Mouse (Mus musculus): ENCODE data around the gene Fam228a. TPM values are rescaled to one million over a fixed set of nuclear protein-coding genes. Genes with fewer than 3 reads are reported as not detected.
"Not testable (repeated sequence)": the region's sequence is repeated elsewhere in the genome, so short reads cannot be mapped to it uniquely, and the experiment has no call there.

Fam228a gene
- total and polyA plus RNA-seq, 2 experiments, result 0.15 to 0.28 TPM

- no peaks in the 10 kb centered on the region for H3K27me3 ChIP-seq (ENCODE audit: control insufficient read depth, insufficient read depth, low read length)
- no peaks in the 10 kb centered on the region for H3K36me3 ChIP-seq (ENCODE audit: control insufficient read depth, insufficient read depth, low read length)
- H3K27ac ChIP-seq (replicated peaks; ENCODE audit: insufficient read depth, low read depth, low read length), result no peak overlapping the region
- no peaks in the 10 kb centered on the region for H3K4me1 ChIP-seq (ENCODE audit: control insufficient read depth, insufficient read depth, low read length)
- H3K4me3 ChIP-seq (ENCODE audit: insufficient read depth, low read depth, low read length), result no peak overlapping the region
- no peaks in the 10 kb centered on the region for H3K79me2 ChIP-seq (ENCODE audit: control insufficient read depth, insufficient read depth, low read length)
- H3K9ac ChIP-seq (ENCODE audit: low read depth, low read length), result no peak overlapping the region
- WGBS, result 89% methylated on average over 1 of the region's 1 CpGs
- no peak for DNase-seq (ENCODE audit: extremely low read depth, low read depth, low spot score)
- TF ChIP-seq CTCF (IDR thresholded peaks at IDR 0.05; ENCODE audit: low read depth, low read length), result no peak
- no peak for TF ChIP-seq POLR2A (IDR thresholded peaks at IDR 0.05; ENCODE audit: extremely low read depth, insufficient read depth, low read length)
Measured at GRCm38 (mm10) chr12:4757060-4757459, 18.8 kb upstream of the Fam228a start.

GRCm38 (mm10) chr12:4754451-4754850 is 16.2 kb upstream of the Fam228a start:
- H3K4me1 ChIP-seq (ENCODE audit: control insufficient read depth, insufficient read depth, low read length); H3K36me3 ChIP-seq (ENCODE audit: control insufficient read depth, insufficient read depth, low read length); H3K4me3 ChIP-seq (ENCODE audit: insufficient read depth, low read depth, low read length); H3K27ac ChIP-seq (replicated peaks; ENCODE audit: insufficient read depth, low read depth, low read length); DNase-seq (ENCODE audit: extremely low read depth, low read depth, low spot score); H3K9ac ChIP-seq (ENCODE audit: low read depth, low read length); H3K79me2 ChIP-seq (ENCODE audit: control insufficient read depth, insufficient read depth, low read length); H3K27me3 ChIP-seq (ENCODE audit: control insufficient read depth, insufficient read depth, low read length): not testable (repeated sequence)
- 93% methylated on average over 4 of the region's 4 CpGs for WGBS

- no peaks in the 10 kb centered on the region for H3K79me2 ChIP-seq (ENCODE audit: control insufficient read depth, insufficient read depth, low read length)
- WGBS, result 92% methylated on average over 10 of the region's 10 CpGs
- no peak for DNase-seq (ENCODE audit: extremely low read depth, low read depth, low spot score)
- H3K27me3 ChIP-seq (ENCODE audit: control insufficient read depth, insufficient read depth, low read length), result no peaks in the 10 kb centered on the region
- H3K9ac ChIP-seq (ENCODE audit: low read depth, low read length), result no peak overlapping the region
- no peaks in the 10 kb centered on the region for H3K4me1 ChIP-seq (ENCODE audit: control insufficient read depth, insufficient read depth, low read length)
- no peak overlapping the region for H3K27ac ChIP-seq (replicated peaks; ENCODE audit: insufficient read depth, low read depth, low read length)
- no peak overlapping the region for H3K4me3 ChIP-seq (ENCODE audit: insufficient read depth, low read depth, low read length)
- no peaks in the 10 kb centered on the region for H3K36me3 ChIP-seq (ENCODE audit: control insufficient read depth, insufficient read depth, low read length)
- TF ChIP-seq CTCF (IDR thresholded peaks at IDR 0.05; ENCODE audit: low read depth, low read length), result no peak
- no peak for TF ChIP-seq POLR2A (IDR thresholded peaks at IDR 0.05; ENCODE audit: extremely low read depth, insufficient read depth, low read length)
Measured at GRCm38 (mm10) chr12:4744486-4744885, 6.3 kb upstream of the Fam228a start.

DNA sequence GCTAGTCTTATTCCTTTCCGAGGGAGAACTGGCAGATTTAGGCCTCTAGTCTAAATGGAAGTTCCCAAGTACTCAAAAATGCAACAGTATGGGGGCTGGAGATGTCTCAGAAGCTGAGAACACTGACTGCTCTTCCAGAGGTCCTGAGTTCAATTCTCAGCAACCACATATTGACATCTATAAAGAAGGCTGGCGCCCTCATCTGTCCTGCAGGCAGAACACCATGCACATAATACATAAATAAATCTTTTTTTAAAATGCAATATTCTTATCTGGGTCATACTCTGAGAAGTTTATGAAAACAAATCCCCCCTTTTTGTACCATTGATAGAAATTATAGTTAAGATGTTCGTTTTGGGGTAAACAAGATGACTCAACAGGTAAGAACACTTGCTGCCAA is 4.0 kb upstream of the Fam228a start:
- TF ChIP-seq CTCF (IDR thresholded peaks at IDR 0.05; ENCODE audit: low read depth, low read length), result no peak
- no peak for TF ChIP-seq POLR2A (IDR thresholded peaks at IDR 0.05; ENCODE audit: extremely low read depth, insufficient read depth, low read length)
- no peaks in the 10 kb centered on the region for H3K79me2 ChIP-seq (ENCODE audit: control insufficient read depth, insufficient read depth, low read length)
- no peak overlapping the region for H3K27ac ChIP-seq (replicated peaks; ENCODE audit: insufficient read depth, low read depth, low read length)
- no peaks in the 10 kb centered on the region for H3K4me1 ChIP-seq (ENCODE audit: control insufficient read depth, insufficient read depth, low read length)
- H3K9ac ChIP-seq (ENCODE audit: low read depth, low read length), result no peak overlapping the region
- H3K27me3 ChIP-seq (ENCODE audit: control insufficient read depth, insufficient read depth, low read length), result no peaks in the 10 kb centered on the region
- 85% methylated on average over 3 of the region's 3 CpGs for WGBS
- H3K36me3 ChIP-seq (ENCODE audit: control insufficient read depth, insufficient read depth, low read length), result no peaks in the 10 kb centered on the region
- no peak overlapping the region for H3K4me3 ChIP-seq (ENCODE audit: insufficient read depth, low read depth, low read length)
- DNase-seq (ENCODE audit: extremely low read depth, low read depth, low spot score), result no peak

DNA sequence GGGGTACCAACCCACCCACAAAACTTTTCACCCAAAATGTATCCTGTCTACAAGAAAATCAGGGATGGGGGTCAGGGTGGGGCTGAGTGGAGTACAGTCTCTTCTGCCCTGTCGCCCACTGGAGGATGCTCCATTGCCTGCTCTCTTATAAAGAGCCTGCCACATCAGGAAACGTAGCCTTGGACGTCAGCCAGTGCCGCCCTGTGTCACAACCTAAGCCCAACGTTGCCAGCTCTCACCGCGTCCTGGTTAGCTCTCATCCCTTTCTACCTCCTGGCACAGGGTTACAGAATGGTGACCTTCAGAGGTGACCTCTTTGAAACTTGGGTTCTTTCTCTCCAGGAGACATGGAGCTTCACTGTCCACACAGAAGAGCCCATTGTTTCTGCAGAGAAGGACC is 2.6 kb upstream of the Fam228a start:
- Histone ChIP-seq H3K4me1 (ENCODE audit: control insufficient read depth, insufficient read depth, low read length) (no peaks in the 10 kb centered on the region), H3K79me2 (ENCODE audit: control insufficient read depth, insufficient read depth, low read length) (no peaks in the 10 kb centered on the region), H3K36me3 (ENCODE audit: control insufficient read depth, insufficient read depth, low read length) (no peaks in the 10 kb centered on the region), H3K9ac (ENCODE audit: low read depth, low read length) (no peak overlapping the region), H3K27ac (replicated peaks; ENCODE audit: insufficient read depth, low read depth, low read length) (no peak overlapping the region), H3K4me3 (ENCODE audit: insufficient read depth, low read depth, low read length) (no peak overlapping the region), H3K27me3 (ENCODE audit: control insufficient read depth, insufficient read depth, low read length) (no peaks in the 10 kb centered on the region)
- TF ChIP-seq POLR2A (IDR thresholded peaks at IDR 0.05; ENCODE audit: extremely low read depth, insufficient read depth, low read length), result no peak
- TF ChIP-seq CTCF (IDR thresholded peaks at IDR 0.05; ENCODE audit: low read depth, low read length), result no peak
- WGBS, result 38% methylated on average over 7 of the region's 7 CpGs
- peak; percentile 44 for DNase-seq (ENCODE audit: extremely low read depth, low read depth, low spot score)

- DNase-seq (ENCODE audit: extremely low read depth, low read depth, low spot score), result no peak
- H3K4me1 ChIP-seq (ENCODE audit: control insufficient read depth, insufficient read depth, low read length), result no peaks in the 10 kb centered on the region
- no peak overlapping the region for H3K27ac ChIP-seq (replicated peaks; ENCODE audit: insufficient read depth, low read depth, low read length)
- 71% methylated on average over 4 of the region's 4 CpGs for WGBS
- no peaks in the 10 kb centered on the region for H3K36me3 ChIP-seq (ENCODE audit: control insufficient read depth, insufficient read depth, low read length)
- no peaks in the 10 kb centered on the region for H3K79me2 ChIP-seq (ENCODE audit: control insufficient read depth, insufficient read depth, low read length)
- no peaks in the 10 kb centered on the region for H3K27me3 ChIP-seq (ENCODE audit: control insufficient read depth, insufficient read depth, low read length)
- TF ChIP-seq POLR2A (IDR thresholded peaks at IDR 0.05; ENCODE audit: extremely low read depth, insufficient read depth, low read length) (no peak), CTCF (IDR thresholded peaks at IDR 0.05; ENCODE audit: low read depth, low read length) (no peak)
- no peak overlapping the region for H3K9ac ChIP-seq (ENCODE audit: low read depth, low read length)
- H3K4me3 ChIP-seq (ENCODE audit: insufficient read depth, low read depth, low read length), result no peak overlapping the region
Measured at GRCm38 (mm10) chr12:4732332-4732731, 5.9 kb downstream of the Fam228a start.
